Mouse (Mus musculus): ENCODE results near the gene Grik1.

GRCm38 (mm10) chr16:87875927-87876326 is 414.1 kb downstream of the Grik1 start:
- TF ChIP-seq POLR2A (IDR thresholded peaks at IDR 0.05; ENCODE audit: low read depth, low read length) (no peak), CTCF (IDR thresholded peaks at IDR 0.05; ENCODE audit: borderline replicate concordance, insufficient read depth, low read length) (no peak)
